Mouse (Mus musculus) E14TG2a.4 (cell line): ENCODE data around the gene Kcnj10.

ENCODE experiments used
- CTCF ChIP-seq: conservative IDR thresholded peaks from 2 replicates; pipeline ENCODE4 v1.5.1; 2014; ENCODE audit warnings: low read length
- NANOG ChIP-seq: IDR thresholded peaks from 2 replicates; pipeline ENCODE4 v1.6.1; 2014; ENCODE audit warnings: borderline replicate concordance, low read length, mixed read lengths
- POU5F1 ChIP-seq: IDR thresholded peaks from 2 replicates; pipeline ENCODE4 v1.6.1; 2014; ENCODE audit warnings: low read length, borderline replicate concordance

DNA sequence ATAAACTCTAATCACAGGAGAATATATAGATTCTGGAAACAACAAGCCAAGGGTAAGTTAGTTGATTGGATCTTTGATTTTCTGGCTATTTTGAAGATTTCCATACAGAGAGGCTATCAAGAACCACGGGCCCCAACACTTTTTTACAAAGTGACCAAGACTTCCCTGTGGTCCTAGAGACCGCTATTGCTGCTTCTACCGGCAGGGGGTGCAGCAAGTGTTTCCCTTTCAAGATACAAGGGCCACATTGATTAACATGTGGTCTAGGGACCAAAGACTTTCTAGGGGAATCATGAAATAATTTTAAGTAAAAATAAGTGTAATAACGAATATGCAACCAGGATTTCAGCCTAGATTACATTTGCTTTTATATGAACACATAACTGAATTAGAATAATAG lies 69.8 kb downstream of the Kcnj10 start:
- TF ChIP-seq CTCF: peak; percentile 23
- TF ChIP-seq POU5F1: no peak
- TF ChIP-seq NANOG: no peak
